Mouse (Mus musculus) spleen, adult 2 months (tissue): ENCODE results near the gene Gm10521.

Experiments
- CTCF ChIP-seq: fragments of 200-500 bp; IDR thresholded peaks from 2 replicates; pipeline ENCODE4 v1.5.1; 2011; ENCODE audit warnings: mild to moderate bottlenecking, inconsistent platforms; ENCODE audit not compliant: insufficient read depth, insufficient read length, insufficient replicate concordance; ENCODE audit errors: extremely low read depth
- POLR2A ChIP-seq: fragments of 200-500 bp; IDR thresholded peaks from 2 replicates; pipeline ENCODE4 v1.6.1; 2011; ENCODE audit warnings: low read depth, low read length, inconsistent platforms

DNA sequence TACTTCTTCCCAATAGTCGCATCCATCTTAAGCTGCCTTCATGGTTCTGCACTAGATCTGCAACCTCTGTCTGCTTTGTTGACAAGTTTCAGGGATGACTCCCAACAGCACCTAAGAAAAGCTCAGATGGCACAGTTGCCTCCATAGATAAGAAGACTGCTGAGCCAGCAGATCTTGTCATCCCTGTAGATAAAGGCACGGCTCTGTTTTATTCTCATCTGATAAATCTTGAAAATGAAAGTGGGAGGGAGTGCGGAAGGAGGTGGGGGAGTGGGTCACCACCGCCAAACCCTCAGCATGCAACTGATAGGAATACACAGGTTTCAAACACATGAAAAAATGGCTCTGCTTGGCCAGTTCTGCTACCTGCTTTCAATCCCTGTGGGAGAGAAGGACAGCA lies 30.0 kb upstream of the Gm10521 start:
- TF ChIP-seq POLR2A (no peak), CTCF (no peak)
